Mouse (Mus musculus) left cerebral cortex, adult 8-10 months (tissue): Measurements from ENCODE around the gene Zic2. TPM values are rescaled to one million over a fixed set of nuclear protein-coding genes. Genes with fewer than 3 reads are reported as not detected.

ENCODE experiments used
- DNase-seq, 2 experiments: peaks; one replicate each; pipeline ENCODE4 v3.0.0; 2022; ENCODE audit warnings: low spot score in 2 of 2
- total RNA-seq, 4 experiments: library from RNA; stranded (reverse); gene quantifications; 2 replicates each; pipeline ENCODE4 v1.2.4; 2022

Gene Zic2
- total RNA-seq, 4 experiments from 2014 or later = 20.3 to 25.7 (median 21.7) TPM

GRCm38 (mm10) chr14:122490441-122491328 lies 15.4 kb downstream of the Zic2 start, which contains the start of gene Gm10837:
Gene Gm10837 (plus strand): TSS chr14:122490586.
- DNase-seq = no peak

- no peak for DNase-seq
Measured at GRCm38 (mm10) chr14:122491521-122491920, 16.3 kb downstream of the Zic2 start.

GRCm38 (mm10) chr14:122492015-122492414 lies 16.8 kb downstream of the Zic2 start:
- DNase-seq = no peak

- DNase-seq = no peak
Measured at GRCm38 (mm10) chr14:122509058-122509457, 33.8 kb downstream of the Zic2 start.

GRCm38 (mm10) chr14:122511519-122511918 lies 36.3 kb downstream of the Zic2 start:
- DNase-seq = no peak

GRCm38 (mm10) chr14:122513511-122514036 lies 38.3 kb downstream of the Zic2 start:
- no peak for DNase-seq

- no peak for DNase-seq
Measured at GRCm38 (mm10) chr14:122528475-122528874, 53.2 kb downstream of the Zic2 start.

Other genes with a start within 250 kb of the Zic2 start
- under 1 TPM in 3 of 4 experiments, not detected in 1; 0.19 to 0.59 (median 0.41) TPM for gene Gm5089, start 24.3 kb upstream of the Zic2 start, total RNA-seq
- 1 to 10 TPM; 2.2 to 6.1 (median 3.5) TPM for gene Zic5, start 9.8 kb upstream of the Zic2 start, total RNA-seq
- gene Gm10837, start 15.2 kb downstream of the Zic2 start, total RNA-seq = not detected
- gene Pcca, start 58.9 kb downstream of the Zic2 start, total RNA-seq = 10 to 100 TPM; 35.3 to 45.7 (median 40.5) TPM